Mouse (Mus musculus): ENCODE data around the gene Ankdd1a.

GRCm38 (mm10) chr9:65561016-65561415 is 41.0 kb upstream of the Ankdd1a start:
- TF ChIP-seq CTCF (IDR thresholded peaks at IDR 0.05; ENCODE audit: control insufficient read depth, insufficient read depth, insufficient replicate concordance, low read depth, low read length) (no peak), POLR2A (IDR thresholded peaks at IDR 0.05; ENCODE audit: control insufficient read depth, low read depth, low read length) (no peak)
